Mouse (Mus musculus): Measurements from ENCODE around the gene Fam3c. TPM values are rescaled to one million over a fixed set of nuclear protein-coding genes. Genes with fewer than 3 reads are reported as not detected.

The Fam3c gene
- polyA plus RNA-seq, 1 experiment = 19.4 TPM

DNA sequence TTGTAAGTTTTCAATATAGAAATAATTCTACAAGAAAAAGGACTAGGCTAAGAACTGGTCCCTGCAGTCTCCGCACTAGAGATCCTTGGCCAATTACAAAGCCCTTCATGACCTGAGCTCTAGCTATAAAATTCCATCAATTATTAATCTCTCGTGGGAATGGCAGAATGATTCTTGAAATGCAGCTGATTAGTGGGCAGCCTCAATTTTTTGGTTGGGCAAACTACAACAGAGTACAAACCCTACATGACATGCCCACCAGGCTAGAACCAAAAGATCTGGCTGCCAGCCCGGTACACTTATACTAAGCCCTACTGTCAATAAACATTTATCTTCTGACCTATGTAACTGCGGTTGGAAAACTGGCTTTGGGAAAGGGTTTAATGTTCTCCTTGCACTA is 29.0 kb downstream of the Fam3c start:
- H3K36me3 ChIP-seq (ENCODE audit: control insufficient read depth, insufficient read depth) = no peaks in the 10 kb centered on the region
- no peak overlapping the region for H3ac ChIP-seq (ENCODE audit: control insufficient read depth, insufficient read length)
- TF ChIP-seq MYOD1 (IDR thresholded peaks at IDR 0.05; ENCODE audit: control insufficient read depth in 1 of 3, insufficient read length in 2 of 3, low read depth in 2 of 3) = no peak
- no peak overlapping the region for H3K4me2 ChIP-seq (ENCODE audit: low read depth)
- H3K4me3 ChIP-seq = no peak overlapping the region
- H3K27me3 ChIP-seq (ENCODE audit: control insufficient read depth, insufficient read depth, insufficient read length) = no peaks in the 10 kb centered on the region
- H3K79me2 ChIP-seq (ENCODE audit: control insufficient read depth, insufficient read depth) = no peaks in the 10 kb centered on the region

DNA sequence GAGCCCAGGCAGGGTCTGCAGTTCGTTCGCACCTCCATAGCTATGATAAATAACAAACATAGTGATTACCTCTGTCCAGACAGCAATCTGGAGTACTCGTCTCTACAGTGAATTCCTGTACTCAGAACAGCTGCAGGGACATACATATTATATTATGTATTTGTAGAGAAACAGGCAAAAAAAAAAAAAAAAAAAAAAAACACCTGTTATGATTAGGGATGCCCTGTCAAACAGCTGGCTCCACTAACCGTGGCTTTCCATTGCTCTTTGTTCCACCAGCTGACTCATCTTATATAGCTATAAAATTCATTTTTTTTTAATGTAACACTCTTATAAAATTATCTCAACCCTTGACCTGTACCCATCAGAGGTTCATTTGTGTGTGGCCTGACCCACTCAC is 29.8 kb downstream of the Fam3c start:
- TF ChIP-seq SRF (IDR thresholded peaks at IDR 0.05; ENCODE audit: control insufficient read depth, insufficient read length, low read depth) (no peak), MYOD1 (IDR thresholded peaks at IDR 0.05; ENCODE audit: control insufficient read depth in 1 of 3, insufficient read length in 2 of 3, low read depth in 2 of 3) (peak in 1 of 3 experiments; percentile 24), POLR2AphosphoS2 (IDR thresholded peaks at IDR 0.05; ENCODE audit: insufficient read length, low read depth) (no peak), MAX (IDR thresholded peaks at IDR 0.05; ENCODE audit: low read depth) (no peak), E2F4 (IDR thresholded peaks at IDR 0.05; ENCODE audit: insufficient read depth) (no peak)
- H3K36me3 ChIP-seq (ENCODE audit: control insufficient read depth, insufficient read depth) = no peaks in the 10 kb centered on the region
- no peaks in the 10 kb centered on the region for H3K27me3 ChIP-seq (ENCODE audit: control insufficient read depth, insufficient read depth, insufficient read length)

DNA sequence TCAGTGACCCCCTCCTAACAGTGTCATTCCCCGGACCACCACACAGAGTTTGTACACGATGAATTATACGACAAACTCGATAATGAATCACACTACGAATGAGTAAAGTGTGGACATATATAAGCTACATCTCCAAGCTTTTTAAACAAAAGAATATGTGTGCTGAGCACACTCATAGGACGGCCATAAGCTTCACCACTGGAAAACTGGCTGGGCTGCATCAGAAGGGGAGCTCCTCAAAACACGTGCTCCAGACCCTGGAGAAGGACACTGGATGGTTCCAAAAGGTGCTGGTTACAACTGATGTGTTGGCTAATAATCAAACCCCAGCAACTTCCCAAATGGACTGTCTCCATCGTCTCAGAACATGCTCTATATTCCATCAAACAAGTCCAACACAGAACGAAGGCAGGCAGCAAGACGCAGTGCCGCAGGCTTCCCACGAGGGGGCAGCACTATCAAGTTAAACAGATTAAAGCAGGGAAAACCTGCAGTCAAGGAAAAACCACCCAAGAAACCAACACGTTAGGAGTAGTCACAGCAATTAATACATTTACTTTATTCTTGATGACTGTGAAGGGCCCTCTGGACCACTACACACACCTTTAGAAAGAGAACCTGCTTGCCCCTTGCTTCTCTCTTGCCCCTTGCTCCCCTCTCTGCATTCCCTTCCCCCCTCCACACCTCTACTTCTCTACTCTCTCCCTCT is 30.5 kb downstream of the Fam3c start:
- H3K4me3 ChIP-seq = no peak overlapping the region
- TF ChIP-seq MAX (IDR thresholded peaks at IDR 0.05; ENCODE audit: low read depth) = no peak
- no peak for TF ChIP-seq E2F4 (IDR thresholded peaks at IDR 0.05; ENCODE audit: insufficient read depth)
- no peak for TF ChIP-seq TCF3 (IDR thresholded peaks at IDR 0.05; ENCODE audit: insufficient read length, low read depth)
- TF ChIP-seq USF1 (IDR thresholded peaks at IDR 0.05; ENCODE audit: low read depth) = no peak
- no peak for TF ChIP-seq MYOG (IDR thresholded peaks at IDR 0.05; ENCODE audit: control insufficient read depth in 1 of 3, insufficient read depth in 1 of 3, insufficient read length in 2 of 3, low read depth in 2 of 3)
- no peak for TF ChIP-seq TCF12 (IDR thresholded peaks at IDR 0.05; ENCODE audit: insufficient read depth, poor library complexity, severe bottlenecking)
- TF ChIP-seq REST (IDR thresholded peaks at IDR 0.05; ENCODE audit: insufficient read depth, insufficient read length) = no peak
- TF ChIP-seq CEBPB (IDR thresholded peaks at IDR 0.05; ENCODE audit: insufficient read depth, poor library complexity, severe bottlenecking) = no peak
- TF ChIP-seq MYOD1 (IDR thresholded peaks at IDR 0.05; ENCODE audit: control insufficient read depth in 1 of 3, insufficient read length in 2 of 3, low read depth in 2 of 3) = no peak
- no peak for TF ChIP-seq POLR2AphosphoS2 (IDR thresholded peaks at IDR 0.05; ENCODE audit: insufficient read length, low read depth)
- no peak for TF ChIP-seq POLR2A (IDR thresholded peaks at IDR 0.05; ENCODE audit: insufficient read length, low read depth)
- no peak for TF ChIP-seq SRF (IDR thresholded peaks at IDR 0.05; ENCODE audit: control insufficient read depth, insufficient read length, low read depth)
- peaks cover 4% of the 10 kb centered on the region for H3K36me3 ChIP-seq (ENCODE audit: control insufficient read depth, insufficient read depth)
- no peak overlapping the region for H3ac ChIP-seq (ENCODE audit: control insufficient read depth, insufficient read length)
- no peaks in the 10 kb centered on the region for H3K79me2 ChIP-seq (ENCODE audit: control insufficient read depth, insufficient read depth)
- H3K4me2 ChIP-seq (ENCODE audit: low read depth) = no peak overlapping the region
- H3K27me3 ChIP-seq (ENCODE audit: control insufficient read depth, insufficient read depth, insufficient read length) = no peaks in the 10 kb centered on the region

More for the DNA sequence above, 29.8 kb downstream of the Fam3c start:
- Histone ChIP-seq H3K4me3 (no peak overlapping the region), H3K4me2 (ENCODE audit: low read depth) (no peak overlapping the region), H3K79me2 (ENCODE audit: control insufficient read depth, insufficient read depth) (no peaks in the 10 kb centered on the region), H3ac (ENCODE audit: control insufficient read depth, insufficient read length) (no peak overlapping the region)

DNA sequence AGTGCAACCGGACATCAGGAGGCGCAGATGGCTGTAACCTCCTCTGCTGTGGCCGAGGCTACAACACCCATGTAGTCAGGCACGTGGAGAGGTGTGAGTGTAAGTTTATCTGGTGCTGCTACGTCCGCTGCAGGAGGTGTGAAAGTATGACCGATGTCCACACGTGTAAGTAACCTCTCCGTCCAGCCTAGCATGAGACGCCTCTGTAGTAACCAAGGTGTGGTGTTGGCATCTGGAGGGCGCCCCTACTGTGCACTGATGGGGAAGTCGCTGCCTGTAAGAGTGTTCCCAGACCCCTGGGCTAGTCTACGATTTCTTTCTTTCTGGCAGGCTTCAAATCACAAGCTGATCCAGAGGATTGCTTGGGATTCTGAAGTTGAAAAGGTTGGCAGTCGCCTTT is 58.0 kb downstream of the Fam3c start:
- no peak overlapping the region for H3K4me2 ChIP-seq (ENCODE audit: low read depth)

DNA sequence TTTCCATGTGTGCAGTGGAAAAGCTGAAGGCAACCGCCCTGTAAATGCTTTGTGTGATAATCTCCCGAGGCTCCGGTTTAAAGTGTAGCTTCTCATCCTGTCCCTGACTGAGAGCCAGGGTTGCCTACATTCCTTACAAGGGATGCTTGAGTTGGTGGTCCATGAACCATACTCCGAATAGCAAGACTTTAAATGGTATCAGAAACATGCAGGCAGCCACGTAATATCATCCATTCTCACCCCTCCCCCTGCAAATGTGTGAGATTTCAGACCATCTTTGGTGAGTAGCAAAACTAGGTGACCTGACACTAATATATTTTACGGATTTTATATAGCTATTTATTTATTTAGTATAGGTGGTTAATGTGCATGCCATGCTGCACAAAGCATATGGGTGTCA is 59.0 kb downstream of the Fam3c start:
- no peaks in the 10 kb centered on the region for H3K36me3 ChIP-seq (ENCODE audit: control insufficient read depth, insufficient read depth)
- H3K27me3 ChIP-seq (ENCODE audit: control insufficient read depth, insufficient read depth, insufficient read length) = no peaks in the 10 kb centered on the region
- no peaks in the 10 kb centered on the region for H3K79me2 ChIP-seq (ENCODE audit: control insufficient read depth, insufficient read depth)
- H3ac ChIP-seq (ENCODE audit: control insufficient read depth, insufficient read length) = no peak overlapping the region
- no peak overlapping the region for H3K4me3 ChIP-seq
- H3K4me2 ChIP-seq (ENCODE audit: low read depth) = no peak overlapping the region
- TF ChIP-seq POLR2A (IDR thresholded peaks at IDR 0.05; ENCODE audit: insufficient read length, low read depth) = no peak
- no peak for TF ChIP-seq E2F4 (IDR thresholded peaks at IDR 0.05; ENCODE audit: insufficient read depth)
- no peak for TF ChIP-seq POLR2AphosphoS2 (IDR thresholded peaks at IDR 0.05; ENCODE audit: insufficient read length, low read depth)

More for the DNA sequence above, 58.0 kb downstream of the Fam3c start:
- H3K36me3 ChIP-seq (ENCODE audit: control insufficient read depth, insufficient read depth) = no peaks in the 10 kb centered on the region
- no peaks in the 10 kb centered on the region for H3K79me2 ChIP-seq (ENCODE audit: control insufficient read depth, insufficient read depth)
- H3K4me3 ChIP-seq = no peak overlapping the region
- TF ChIP-seq E2F4 (IDR thresholded peaks at IDR 0.05; ENCODE audit: insufficient read depth) = no peak
- TF ChIP-seq MYOD1 (IDR thresholded peaks at IDR 0.05; ENCODE audit: control insufficient read depth in 1 of 3, insufficient read length in 2 of 3, low read depth in 2 of 3) = no peak
- no peak overlapping the region for H3ac ChIP-seq (ENCODE audit: control insufficient read depth, insufficient read length)
- no peaks in the 10 kb centered on the region for H3K27me3 ChIP-seq (ENCODE audit: control insufficient read depth, insufficient read depth, insufficient read length)

DNA sequence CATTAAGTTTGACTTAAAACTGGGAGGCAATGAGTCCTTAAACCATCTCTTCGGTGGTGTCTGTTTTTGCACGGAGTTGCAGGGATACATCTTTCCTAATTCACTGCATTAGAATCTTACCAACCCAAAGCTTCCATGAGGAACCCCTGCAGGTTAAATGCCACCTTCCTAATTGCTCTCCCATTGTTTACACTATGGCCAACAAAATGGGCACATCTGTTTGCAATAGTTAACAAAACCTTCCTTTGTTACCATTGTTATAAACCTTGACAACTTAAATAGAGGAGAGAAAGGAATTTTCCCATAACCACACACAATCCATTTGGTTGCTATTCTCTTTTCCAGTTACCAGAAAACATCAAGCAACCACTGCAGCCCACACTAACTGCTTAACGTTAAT is 62.1 kb downstream of the Fam3c start:
- Histone ChIP-seq H3K27me3 (ENCODE audit: control insufficient read depth, insufficient read depth, insufficient read length) (no peaks in the 10 kb centered on the region), H3K79me2 (ENCODE audit: control insufficient read depth, insufficient read depth) (no peaks in the 10 kb centered on the region), H3K36me3 (ENCODE audit: control insufficient read depth, insufficient read depth) (no peaks in the 10 kb centered on the region), H3K4me2 (ENCODE audit: low read depth) (no peak overlapping the region), H3K4me3 (no peak overlapping the region), H3ac (ENCODE audit: control insufficient read depth, insufficient read length) (no peak overlapping the region)
- TF ChIP-seq CEBPB (IDR thresholded peaks at IDR 0.05; ENCODE audit: insufficient read depth, poor library complexity, severe bottlenecking) (no peak), POLR2AphosphoS2 (IDR thresholded peaks at IDR 0.05; ENCODE audit: insufficient read length, low read depth) (no peak), REST (IDR thresholded peaks at IDR 0.05; ENCODE audit: insufficient read depth, insufficient read length) (no peak), TCF12 (IDR thresholded peaks at IDR 0.05; ENCODE audit: insufficient read depth, poor library complexity, severe bottlenecking) (no peak)
